Mouse (Mus musculus): Measurements from ENCODE around the gene Ifna11. TPM values are rescaled to one million over a fixed set of nuclear protein-coding genes. Genes with fewer than 3 reads are reported as not detected.

Gene Ifna11
- polyA plus RNA-seq, 1 experiment from 2014 or later = not detected

Other genes starting within 250 kb of the Ifna11 start
- not detected for gene Ifna14, start 248.2 kb upstream of the Ifna11 start, polyA plus RNA-seq (2015; fragmentation: Illumina TruSeq; extraction: RNeasy Lipid Tissue Mini Kit (QIAGEN cat#74804); ENCODE audit: low read depth, low replicate concordance)
- gene Ifna9, start 227.6 kb upstream of the Ifna11 start, polyA plus RNA-seq (2015; fragmentation: Illumina TruSeq; extraction: RNeasy Lipid Tissue Mini Kit (QIAGEN cat#74804); ENCODE audit: low read depth, low replicate concordance) = not detected
- gene Ifna12, start 216.6 kb upstream of the Ifna11 start, polyA plus RNA-seq (2015; fragmentation: Illumina TruSeq; extraction: RNeasy Lipid Tissue Mini Kit (QIAGEN cat#74804); ENCODE audit: low read depth, low replicate concordance) = not detected
- gene C87499, start 185.5 kb upstream of the Ifna11 start, polyA plus RNA-seq (2015; fragmentation: Illumina TruSeq; extraction: RNeasy Lipid Tissue Mini Kit (QIAGEN cat#74804); ENCODE audit: low read depth, low replicate concordance) = not detected
- not detected for gene Ifna13, start 175.5 kb upstream of the Ifna11 start, polyA plus RNA-seq (2015; fragmentation: Illumina TruSeq; extraction: RNeasy Lipid Tissue Mini Kit (QIAGEN cat#74804); ENCODE audit: low read depth, low replicate concordance)
- not detected for gene Ifna16, start 143.0 kb upstream of the Ifna11 start, polyA plus RNA-seq (2015; fragmentation: Illumina TruSeq; extraction: RNeasy Lipid Tissue Mini Kit (QIAGEN cat#74804); ENCODE audit: low read depth, low replicate concordance)
- not detected for gene Ifna2, start 136.0 kb upstream of the Ifna11 start, polyA plus RNA-seq (2015; fragmentation: Illumina TruSeq; extraction: RNeasy Lipid Tissue Mini Kit (QIAGEN cat#74804); ENCODE audit: low read depth, low replicate concordance)
- not detected for gene Ifnab, start 128.6 kb upstream of the Ifna11 start, polyA plus RNA-seq (2015; fragmentation: Illumina TruSeq; extraction: RNeasy Lipid Tissue Mini Kit (QIAGEN cat#74804); ENCODE audit: low read depth, low replicate concordance)
- gene Gm26566, start 98.2 kb upstream of the Ifna11 start, polyA plus RNA-seq (2015; fragmentation: Illumina TruSeq; extraction: RNeasy Lipid Tissue Mini Kit (QIAGEN cat#74804); ENCODE audit: low read depth, low replicate concordance) = not detected
- gene Klhl9, start 97.5 kb upstream of the Ifna11 start, polyA plus RNA-seq (2015; fragmentation: Illumina TruSeq; extraction: RNeasy Lipid Tissue Mini Kit (QIAGEN cat#74804); ENCODE audit: low read depth, low replicate concordance) = 77.2 TPM
- not detected for gene Gm13271, start 65.1 kb upstream of the Ifna11 start, polyA plus RNA-seq (2015; fragmentation: Illumina TruSeq; extraction: RNeasy Lipid Tissue Mini Kit (QIAGEN cat#74804); ENCODE audit: low read depth, low replicate concordance)
- gene Gm13283, start 59.8 kb upstream of the Ifna11 start, polyA plus RNA-seq (2015; fragmentation: Illumina TruSeq; extraction: RNeasy Lipid Tissue Mini Kit (QIAGEN cat#74804); ENCODE audit: low read depth, low replicate concordance) = not detected
- gene Gm13290, start 46.1 kb upstream of the Ifna11 start, polyA plus RNA-seq (2015; fragmentation: Illumina TruSeq; extraction: RNeasy Lipid Tissue Mini Kit (QIAGEN cat#74804); ENCODE audit: low read depth, low replicate concordance) = not detected
- not detected for gene Gm13289, start 43.0 kb upstream of the Ifna11 start, polyA plus RNA-seq (2015; fragmentation: Illumina TruSeq; extraction: RNeasy Lipid Tissue Mini Kit (QIAGEN cat#74804); ENCODE audit: low read depth, low replicate concordance)
- gene Gm13272, start 40.1 kb upstream of the Ifna11 start, polyA plus RNA-seq (2015; fragmentation: Illumina TruSeq; extraction: RNeasy Lipid Tissue Mini Kit (QIAGEN cat#74804); ENCODE audit: low read depth, low replicate concordance) = not detected
- gene Ifnz, start 37.8 kb upstream of the Ifna11 start, polyA plus RNA-seq (2015; fragmentation: Illumina TruSeq; extraction: RNeasy Lipid Tissue Mini Kit (QIAGEN cat#74804); ENCODE audit: low read depth, low replicate concordance) = not detected
- gene Gm13276, start 34.2 kb upstream of the Ifna11 start, polyA plus RNA-seq (2015; fragmentation: Illumina TruSeq; extraction: RNeasy Lipid Tissue Mini Kit (QIAGEN cat#74804); ENCODE audit: low read depth, low replicate concordance) = not detected
- gene Gm13277, start 31.3 kb upstream of the Ifna11 start, polyA plus RNA-seq (2015; fragmentation: Illumina TruSeq; extraction: RNeasy Lipid Tissue Mini Kit (QIAGEN cat#74804); ENCODE audit: low read depth, low replicate concordance) = not detected
- gene Gm13278, start 28.4 kb upstream of the Ifna11 start, polyA plus RNA-seq (2015; fragmentation: Illumina TruSeq; extraction: RNeasy Lipid Tissue Mini Kit (QIAGEN cat#74804); ENCODE audit: low read depth, low replicate concordance) = not detected
- not detected for gene Gm13275, start 25.5 kb upstream of the Ifna11 start, polyA plus RNA-seq (2015; fragmentation: Illumina TruSeq; extraction: RNeasy Lipid Tissue Mini Kit (QIAGEN cat#74804); ENCODE audit: low read depth, low replicate concordance)
- not detected for gene Gm13279, start 22.6 kb upstream of the Ifna11 start, polyA plus RNA-seq (2015; fragmentation: Illumina TruSeq; extraction: RNeasy Lipid Tissue Mini Kit (QIAGEN cat#74804); ENCODE audit: low read depth, low replicate concordance)
- not detected for gene Gm13285, start 20.3 kb upstream of the Ifna11 start, polyA plus RNA-seq (2015; fragmentation: Illumina TruSeq; extraction: RNeasy Lipid Tissue Mini Kit (QIAGEN cat#74804); ENCODE audit: low read depth, low replicate concordance)
- not detected for gene Gm13287, start 16.7 kb upstream of the Ifna11 start, polyA plus RNA-seq (2015; fragmentation: Illumina TruSeq; extraction: RNeasy Lipid Tissue Mini Kit (QIAGEN cat#74804); ENCODE audit: low read depth, low replicate concordance)
- gene Gm13288, start 14.4 kb upstream of the Ifna11 start, polyA plus RNA-seq (2015; fragmentation: Illumina TruSeq; extraction: RNeasy Lipid Tissue Mini Kit (QIAGEN cat#74804); ENCODE audit: low read depth, low replicate concordance) = not detected
- gene Ifna7, start 3.7 kb upstream of the Ifna11 start, polyA plus RNA-seq (2015; fragmentation: Illumina TruSeq; extraction: RNeasy Lipid Tissue Mini Kit (QIAGEN cat#74804); ENCODE audit: low read depth, low replicate concordance) = not detected
- not detected for gene Ifna6, start 7.5 kb downstream of the Ifna11 start, polyA plus RNA-seq (2015; fragmentation: Illumina TruSeq; extraction: RNeasy Lipid Tissue Mini Kit (QIAGEN cat#74804); ENCODE audit: low read depth, low replicate concordance)
- not detected for gene Ifna5, start 15.6 kb downstream of the Ifna11 start, polyA plus RNA-seq (2015; fragmentation: Illumina TruSeq; extraction: RNeasy Lipid Tissue Mini Kit (QIAGEN cat#74804); ENCODE audit: low read depth, low replicate concordance)
- gene Ifna4, start 21.9 kb downstream of the Ifna11 start, polyA plus RNA-seq (2015; fragmentation: Illumina TruSeq; extraction: RNeasy Lipid Tissue Mini Kit (QIAGEN cat#74804); ENCODE audit: low read depth, low replicate concordance) = not detected
- gene Ifna1, start 30.1 kb downstream of the Ifna11 start, polyA plus RNA-seq (2015; fragmentation: Illumina TruSeq; extraction: RNeasy Lipid Tissue Mini Kit (QIAGEN cat#74804); ENCODE audit: low read depth, low replicate concordance) = not detected
- not detected for gene Ifne, start 60.2 kb downstream of the Ifna11 start, polyA plus RNA-seq (2015; fragmentation: Illumina TruSeq; extraction: RNeasy Lipid Tissue Mini Kit (QIAGEN cat#74804); ENCODE audit: low read depth, low replicate concordance)